Mouse (Mus musculus): ENCODE measurements around the gene Gprc5a. TPM values are rescaled to one million over a fixed set of nuclear protein-coding genes. Genes with fewer than 3 reads are reported as not detected.

Gene Gprc5a
- 17.4 and 73.7 TPM in 2 replicates for polyA plus RNA-seq (2012; rRNA removed)

DNA sequence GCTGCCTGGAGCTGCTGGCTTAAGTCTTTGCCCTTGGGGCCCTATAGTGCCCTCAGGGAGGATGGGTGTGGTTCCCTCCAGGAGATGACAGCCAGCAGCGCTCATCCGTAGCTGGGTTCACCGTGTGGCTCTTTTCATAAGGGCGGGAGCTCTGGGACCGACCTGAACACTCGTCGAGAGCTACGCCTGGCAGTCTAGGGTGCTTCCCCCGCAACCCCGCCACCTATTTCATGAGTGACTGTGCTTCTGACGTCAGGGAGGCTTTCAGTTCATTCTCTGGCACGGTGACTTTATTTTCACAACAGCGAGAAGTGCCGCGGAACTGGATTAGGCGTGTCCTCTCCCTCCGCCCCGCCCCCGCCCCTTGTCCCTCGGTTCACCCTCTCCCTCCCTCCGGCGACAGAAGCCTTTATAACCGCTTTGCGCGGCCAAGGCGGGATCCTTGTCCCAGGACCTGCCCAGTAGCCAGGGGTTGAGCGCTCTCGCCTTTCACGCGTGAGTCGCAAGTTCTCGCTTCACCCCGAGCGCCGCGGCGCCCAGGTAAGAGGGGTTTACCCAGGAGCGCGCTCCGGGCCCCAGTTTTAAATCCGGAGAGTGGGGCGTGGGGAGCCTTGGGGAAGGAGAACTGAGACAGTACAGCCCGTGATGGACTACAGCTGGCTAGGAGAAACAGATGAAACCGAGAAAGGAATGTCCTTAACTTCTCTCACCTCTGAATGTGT is at the start of gene Gprc5a:
TSS of gene Gprc5a (plus strand) at position 416 of the 722 bp plus-strand sequence.
- Histone ChIP-seq H3K4me3 (ENCODE audit: low read depth, low read length) (peak within 1 kb of the TSS; percentile 58), H3K36me3 (ENCODE audit: control insufficient read depth, insufficient read depth, low read length) (no peaks in the 10 kb centered on the region), H3K27ac (ENCODE audit: insufficient read depth, low read depth, low read length) (0 out of 2 replicates have a peak within 1 kb of the TSS, but pooled peaks have one; percentile 42), H3K4me1 (ENCODE audit: control insufficient read depth, insufficient read depth, insufficient read length, low read length) (0 out of 2 replicates have a peak, but pooled peaks cover 4% of the 10 kb centered on the region), H3K27me3 (ENCODE audit: control insufficient read depth, insufficient read depth, low read length) (no peaks in the 10 kb centered on the region)
- TF ChIP-seq POLR2A (IDR thresholded peaks at IDR 0.05; ENCODE audit: low read depth, low read length), result peak; percentile 44; the same call in 1 of the 2 replicates
- no peak for TF ChIP-seq CTCF (IDR thresholded peaks at IDR 0.05; ENCODE audit: extremely low read depth, insufficient read length, insufficient replicate concordance, low read depth, low read length)
- WGBS, result under 1% methylated on average over 44 of the region's 44 CpGs

DNA sequence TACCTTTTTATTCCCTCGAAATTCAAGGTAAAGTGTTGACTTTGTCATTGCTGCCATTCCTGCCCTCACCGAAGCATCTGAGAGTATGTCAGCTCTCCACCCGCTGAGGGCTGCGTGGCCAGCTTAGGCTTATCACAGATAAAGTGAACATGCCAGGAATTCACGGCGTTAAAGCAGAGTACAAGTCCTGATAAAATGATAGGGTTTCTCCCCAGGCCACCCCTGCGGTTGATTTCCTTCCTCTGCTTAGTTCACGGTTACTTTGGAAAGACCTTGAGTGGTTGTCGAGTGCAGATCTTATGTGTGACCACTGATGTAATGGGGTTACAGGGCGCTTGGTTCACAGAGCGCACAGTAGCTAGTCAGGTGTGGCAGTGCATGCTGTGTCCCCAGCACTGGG is 48.2 kb upstream of the Gprc5a start:
- no peaks in the 10 kb centered on the region; the same call in 1 of the 2 replicates for H3K4me1 ChIP-seq (ENCODE audit: control insufficient read depth, insufficient read depth, insufficient read length, low read length)
- WGBS, result 77% methylated on average over 11 of the region's 11 CpGs
- TF ChIP-seq POLR2A (IDR thresholded peaks at IDR 0.05; ENCODE audit: low read depth, low read length) (no peak), CTCF (IDR thresholded peaks at IDR 0.05; ENCODE audit: extremely low read depth, insufficient read length, insufficient replicate concordance, low read depth, low read length) (no peak)
- H3K27me3 ChIP-seq (ENCODE audit: control insufficient read depth, insufficient read depth, low read length), result no peaks in the 10 kb centered on the region
- no peak overlapping the region for H3K27ac ChIP-seq (ENCODE audit: insufficient read depth, low read depth, low read length)
- peaks cover 77% of the 10 kb centered on the region for H3K36me3 ChIP-seq (ENCODE audit: control insufficient read depth, insufficient read depth, low read length)
- H3K4me3 ChIP-seq (ENCODE audit: low read depth, low read length), result no peak overlapping the region

DNA sequence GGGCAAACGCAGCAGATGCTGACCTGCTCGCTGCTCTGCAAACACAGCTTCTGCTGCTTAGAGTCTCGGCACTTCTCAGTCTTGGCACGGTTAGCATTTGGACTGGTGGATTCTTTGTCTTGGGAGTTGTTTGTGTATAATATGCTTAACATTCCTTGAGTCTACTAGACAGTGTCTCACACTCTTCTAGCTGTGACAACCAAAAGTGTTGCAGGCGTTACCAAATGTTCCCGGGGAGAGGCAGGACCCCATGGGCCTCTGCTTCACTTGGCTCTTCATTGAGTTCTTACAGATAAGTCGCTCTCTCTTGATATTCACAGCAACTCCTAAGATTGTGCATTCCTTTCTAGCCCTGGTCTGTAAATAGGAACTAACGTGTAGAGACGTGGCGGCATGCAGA is 45.9 kb upstream of the Gprc5a start:
- H3K27me3 ChIP-seq (ENCODE audit: control insufficient read depth, insufficient read depth, low read length), result no peaks in the 10 kb centered on the region
- no peaks in the 10 kb centered on the region for H3K4me1 ChIP-seq (ENCODE audit: control insufficient read depth, insufficient read depth, insufficient read length, low read length)
- TF ChIP-seq POLR2A (IDR thresholded peaks at IDR 0.05; ENCODE audit: low read depth, low read length), result no peak
- no peak for TF ChIP-seq CTCF (IDR thresholded peaks at IDR 0.05; ENCODE audit: extremely low read depth, insufficient read length, insufficient replicate concordance, low read depth, low read length)
- peaks cover 85% of the 10 kb centered on the region for H3K36me3 ChIP-seq (ENCODE audit: control insufficient read depth, insufficient read depth, low read length)
- WGBS, result 85% methylated on average over 10 of the region's 10 CpGs
- H3K4me3 ChIP-seq (ENCODE audit: low read depth, low read length), result no peak overlapping the region
- no peak overlapping the region for H3K27ac ChIP-seq (ENCODE audit: insufficient read depth, low read depth, low read length)

DNA sequence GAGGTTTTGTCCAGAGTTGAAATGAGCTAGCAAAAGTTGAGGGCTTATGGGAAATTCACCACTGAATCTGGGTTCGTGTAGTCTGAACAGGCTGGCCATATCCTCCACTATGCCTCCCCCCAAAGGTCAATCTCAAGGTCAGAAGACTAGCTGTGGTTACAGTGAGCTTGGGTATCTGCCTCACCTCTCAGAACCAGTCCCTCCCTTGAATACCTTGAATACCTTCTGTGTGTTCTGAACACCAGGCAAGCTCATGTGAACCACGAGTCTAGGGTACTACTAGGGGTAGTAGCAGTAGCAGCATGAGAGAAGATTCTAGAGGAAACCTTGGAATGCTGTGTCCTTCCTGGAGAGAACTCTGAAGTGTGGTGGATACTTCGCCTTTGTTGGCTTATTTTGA is 43.8 kb upstream of the Gprc5a start:
- 90% methylated on average over 3 of the region's 3 CpGs for WGBS
- no peaks in the 10 kb centered on the region for H3K27me3 ChIP-seq (ENCODE audit: control insufficient read depth, insufficient read depth, low read length)
- TF ChIP-seq POLR2A (IDR thresholded peaks at IDR 0.05; ENCODE audit: low read depth, low read length), result no peak
- no peak for TF ChIP-seq CTCF (IDR thresholded peaks at IDR 0.05; ENCODE audit: extremely low read depth, insufficient read length, insufficient replicate concordance, low read depth, low read length)
- peaks cover 67% of the 10 kb centered on the region for H3K36me3 ChIP-seq (ENCODE audit: control insufficient read depth, insufficient read depth, low read length)
- H3K4me1 ChIP-seq (ENCODE audit: control insufficient read depth, insufficient read depth, insufficient read length, low read length), result peaks cover 4% of the 10 kb centered on the region; the same call in 1 of the 2 replicates
- no peak overlapping the region for H3K27ac ChIP-seq (ENCODE audit: insufficient read depth, low read depth, low read length)
- H3K4me3 ChIP-seq (ENCODE audit: low read depth, low read length), result no peak overlapping the region

DNA sequence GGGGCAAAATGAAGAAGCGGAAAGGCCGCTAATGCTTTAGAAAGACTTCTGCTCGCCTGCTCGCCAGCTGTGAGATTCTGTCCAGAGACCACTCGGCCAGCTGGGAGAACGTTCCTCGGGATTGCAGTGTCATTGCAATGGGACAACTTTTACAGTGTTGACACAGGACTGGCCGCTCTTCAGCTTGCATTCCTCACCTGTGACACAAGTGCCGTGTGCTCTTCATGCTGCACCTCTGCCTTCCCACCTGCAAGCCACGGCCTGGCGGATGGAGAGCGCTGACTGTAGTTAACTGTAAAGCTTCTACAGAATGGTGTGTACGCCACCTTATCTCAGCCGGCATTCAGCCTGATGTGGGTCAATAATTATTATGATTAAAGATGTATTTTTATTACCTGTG is 42.1 kb upstream of the Gprc5a start:
- H3K4me1 ChIP-seq (ENCODE audit: control insufficient read depth, insufficient read depth, insufficient read length, low read length), result peaks cover 11% of the 10 kb centered on the region; the same call in 1 of the 2 replicates
- no peak for TF ChIP-seq POLR2A (IDR thresholded peaks at IDR 0.05; ENCODE audit: low read depth, low read length)
- TF ChIP-seq CTCF (IDR thresholded peaks at IDR 0.05; ENCODE audit: extremely low read depth, insufficient read length, insufficient replicate concordance, low read depth, low read length), result no peak
- WGBS, result 67% methylated on average over 14 of the region's 14 CpGs
- H3K4me3 ChIP-seq (ENCODE audit: low read depth, low read length), result no peak overlapping the region
- H3K27me3 ChIP-seq (ENCODE audit: control insufficient read depth, insufficient read depth, low read length), result no peaks in the 10 kb centered on the region
- H3K36me3 ChIP-seq (ENCODE audit: control insufficient read depth, insufficient read depth, low read length), result peaks cover 50% of the 10 kb centered on the region
- no peak overlapping the region for H3K27ac ChIP-seq (ENCODE audit: insufficient read depth, low read depth, low read length)

DNA sequence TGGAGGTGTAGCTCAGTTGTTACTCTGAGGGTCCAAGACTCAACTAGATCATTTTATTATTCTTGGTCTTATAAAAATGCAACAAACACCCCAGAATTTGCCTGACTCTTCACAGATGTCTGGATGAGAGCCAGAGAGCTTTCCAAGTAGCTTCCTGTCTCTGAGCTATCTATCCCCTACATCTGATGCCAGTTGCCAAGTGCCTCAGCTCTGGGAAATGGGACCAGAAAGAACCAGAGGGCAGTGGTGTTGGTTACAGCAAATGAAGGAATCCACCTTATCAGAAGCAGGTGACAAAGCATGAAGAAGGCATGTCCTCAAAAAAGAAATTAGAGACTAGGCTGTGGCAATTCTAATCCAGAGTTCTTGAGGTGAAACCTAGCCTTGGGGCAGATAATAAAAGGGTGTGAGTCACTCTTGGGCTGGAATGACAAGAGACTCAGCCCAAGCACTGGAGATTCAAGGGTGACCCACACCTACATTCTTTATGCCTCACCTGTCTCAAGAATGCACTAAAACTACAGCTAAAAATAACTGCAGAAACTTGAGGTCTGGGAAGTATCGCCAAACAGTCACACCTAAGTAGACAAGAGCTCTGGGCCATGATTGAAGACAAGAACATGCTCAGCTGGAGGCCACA is 40.5 kb upstream of the Gprc5a start:
- no peaks in the 10 kb centered on the region for H3K27me3 ChIP-seq (ENCODE audit: control insufficient read depth, insufficient read depth, low read length)
- peak overlapping the region; percentile 46 for H3K27ac ChIP-seq (ENCODE audit: insufficient read depth, low read depth, low read length)
- peaks cover 37% of the 10 kb centered on the region for H3K36me3 ChIP-seq (ENCODE audit: control insufficient read depth, insufficient read depth, low read length)

DNA sequence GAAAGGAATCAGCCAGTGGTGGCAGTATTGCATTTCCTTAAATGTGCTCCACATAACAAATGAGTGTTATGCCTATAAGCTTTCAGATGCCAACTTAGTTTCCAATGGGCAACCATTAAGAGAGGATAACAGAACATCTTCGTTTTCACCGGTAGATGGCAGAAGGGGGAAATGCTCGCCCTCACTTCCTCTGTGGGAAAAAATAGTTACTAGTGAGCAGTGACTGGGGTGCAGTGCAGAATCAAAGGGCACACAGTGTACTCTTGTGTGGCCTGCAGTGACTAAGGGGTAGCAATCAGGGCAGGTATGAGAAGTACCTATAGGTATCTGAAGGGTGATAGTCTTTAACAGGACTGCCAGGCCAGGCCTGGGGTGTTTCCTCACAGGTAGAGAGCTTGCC is 39.2 kb upstream of the Gprc5a start:
- no peak overlapping the region for H3K4me3 ChIP-seq (ENCODE audit: low read depth, low read length)
- WGBS, result 9% methylated on average over 3 of the region's 3 CpGs
- H3K27me3 ChIP-seq (ENCODE audit: control insufficient read depth, insufficient read depth, low read length), result no peaks in the 10 kb centered on the region
- TF ChIP-seq POLR2A (IDR thresholded peaks at IDR 0.05; ENCODE audit: low read depth, low read length), result no peak
- TF ChIP-seq CTCF (IDR thresholded peaks at IDR 0.05; ENCODE audit: extremely low read depth, insufficient read length, insufficient replicate concordance, low read depth, low read length), result peak; percentile 35; the same call in 1 of the 2 replicates
- H3K4me1 ChIP-seq (ENCODE audit: control insufficient read depth, insufficient read depth, insufficient read length, low read length), result peaks cover 11% of the 10 kb centered on the region; the same call in 1 of the 2 replicates
- peak overlapping the region; percentile 71 for H3K27ac ChIP-seq (ENCODE audit: insufficient read depth, low read depth, low read length)
- peaks cover 24% of the 10 kb centered on the region for H3K36me3 ChIP-seq (ENCODE audit: control insufficient read depth, insufficient read depth, low read length)

More for the DNA sequence above, 40.5 kb upstream of the Gprc5a start:
- Histone ChIP-seq H3K4me3 (ENCODE audit: low read depth, low read length) (no peak overlapping the region), H3K4me1 (ENCODE audit: control insufficient read depth, insufficient read depth, insufficient read length, low read length) (peaks cover 11% of the 10 kb centered on the region; the same call in 1 of the 2 replicates)
- WGBS, result 40% methylated on average over 1 of the region's 1 CpGs
- TF ChIP-seq POLR2A (IDR thresholded peaks at IDR 0.05; ENCODE audit: low read depth, low read length) (no peak), CTCF (IDR thresholded peaks at IDR 0.05; ENCODE audit: extremely low read depth, insufficient read length, insufficient replicate concordance, low read depth, low read length) (no peak)

All from small intestine, adult 2 months (tissue).